Mouse (Mus musculus) limb, embryonic 14.5 days (tissue): Measurements from ENCODE around the gene Cntrob. TPM values are rescaled to one million over a fixed set of nuclear protein-coding genes. Genes with fewer than 3 reads are reported as not detected.
A peak's percentile ranks its signal among the peaks of the same experiment; 100 is the strongest.

Experiments used
- ATAC-seq: fragments of 200-750 bp; cut with Nextera tagmentation; 2 replicates; pipeline ENCODE4 v1.8.0; 2017; ENCODE audit warnings: low read depth, moderate number of reproducible peaks, moderate TSS enrichment; ENCODE audit not compliant: low FRiP score
- DNase-seq: peaks from one replicate; pipeline ENCODE4 v3.0.0-alpha.2; 2015; ENCODE audit warnings: low spot score
- H3K27ac ChIP-seq: fragments of 300-500 bp; sonication (generic); replicated peaks from 2 replicates; pipeline ENCODE4 v1.5.1; 2014; ENCODE audit warnings: low read depth, mild to moderate bottlenecking, low read length, moderate library complexity, mixed read lengths
- H3K27me3 ChIP-seq: fragments of 300-500 bp; sonication (generic); 2 replicates; pipeline ENCODE4 v1.6.1; 2014; ENCODE audit warnings: low read length, mixed read lengths; ENCODE audit not compliant: control insufficient read depth, insufficient read depth
- H3K36me3 ChIP-seq: fragments of 300-500 bp; sonication (generic); 2 replicates; pipeline ENCODE4 v1.6.1; 2014; ENCODE audit warnings: mild to moderate bottlenecking, low read length, moderate library complexity, mixed read lengths; ENCODE audit not compliant: control insufficient read depth, insufficient read depth
- H3K4me1 ChIP-seq: fragments of 300-500 bp; sonication (generic); 2 replicates; pipeline ENCODE4 v1.6.1; 2014; ENCODE audit warnings: antibody characterized with exemption, low read length, mixed read lengths; ENCODE audit not compliant: control insufficient read depth, insufficient read depth
- H3K4me2 ChIP-seq: fragments of 300-500 bp; sonication (generic); replicated peaks from 2 replicates; pipeline ENCODE4 v1.6.1; 2014; ENCODE audit warnings: low read depth, mild to moderate bottlenecking, low read length, moderate library complexity; ENCODE audit not compliant: severe bottlenecking
- H3K4me3 ChIP-seq: fragments of 300-500 bp; sonication (generic); replicated peaks from 2 replicates; pipeline ENCODE4 v1.5.1; 2014; ENCODE audit warnings: low read length
- H3K9ac ChIP-seq: fragments of 300-500 bp; sonication (generic); 2 replicates; pipeline ENCODE4 v1.6.1; 2014; ENCODE audit warnings: mild to moderate bottlenecking, low read depth, low read length, moderate library complexity; ENCODE audit not compliant: severe bottlenecking
- H3K9me3 ChIP-seq: fragments of 300-500 bp; sonication (generic); 2 replicates; pipeline ENCODE4 v1.6.1; 2016; ENCODE audit warnings: low read length; ENCODE audit not compliant: control insufficient read depth
- POLR2A ChIP-seq: fragments of 200-500 bp; IDR thresholded peaks from 2 replicates; pipeline ENCODE4 v1.8.0; 2012; ENCODE audit warnings: inconsistent platforms, mild to moderate bottlenecking, moderate library complexity, borderline replicate concordance; ENCODE audit not compliant: insufficient read depth, insufficient read length; ENCODE audit errors: extremely low read depth
- WGBS: fragments of 180-500 bp; shearing (Covaris S2); extraction: QIAGEN DNeasy Blood & Tissue Kit; methylation state at CpG from one replicate; pipeline ENCODE4 v1.1.7; 2014; 5-methylcytosine and 5-hydroxymethylcytosine counted together
- polyA plus RNA-seq, 2 experiments: library from polyadenylated mRNA; depleted of rRNA in 1 of 2; stranded (reverse) in 1 of 2; unstranded in 1 of 2; fragments of >200 nt; fragmentation: Nextera tagmentation in 1 of 2; extraction: Ambion mirVana in 1 of 2; gene quantifications; 2 replicates each; pipeline versions ENCODE4 v1.2.1 to v1.2.3; 2012 to 2014

Cntrob gene
- polyA plus RNA-seq, 2 experiments = 14.6 to 44.0 TPM

GRCm38 (mm10) chr11:69369990-69370816 is 46.6 kb upstream of the Cntrob start:
- Histone ChIP-seq H3K9ac (peak overlapping the region; percentile 100), H3K27me3 (no peaks in the 10 kb centered on the region), H3K36me3 (peaks cover 20% of the 10 kb centered on the region), H3K4me3 (peak overlapping the region; percentile 94), H3K4me1 (peaks cover 31% of the 10 kb centered on the region), H3K9me3 (no peaks in the 10 kb centered on the region), H3K27ac (peak overlapping the region; percentile 100), H3K4me2 (peak overlapping the region; percentile 94)
- DNase-seq (peak; percentile 38), ATAC-seq (no peak)
- no peak for TF ChIP-seq POLR2A
- WGBS = 16% methylated on average over 2 of the region's 2 CpGs

- no peak for TF ChIP-seq POLR2A
- peak; percentile 8 for DNase-seq
- Histone ChIP-seq H3K4me1 (peaks cover 39% of the 10 kb centered on the region), H3K27me3 (no peaks in the 10 kb centered on the region), H3K36me3 (peaks cover 17% of the 10 kb centered on the region), H3K4me3 (peak within 1 kb of the TSS; percentile 94), H3K4me2 (peak within 1 kb of the TSS; percentile 94), H3K9me3 (no peaks in the 10 kb centered on the region), H3K9ac (peak within 1 kb of the TSS; percentile 100), H3K27ac (peak within 1 kb of the TSS; percentile 100)
- under 1% methylated on average over 14 of the region's 34 CpGs for WGBS
- no peak for ATAC-seq
These were observed 45.8 kb upstream of the Cntrob start, which contains the start of gene Chd3 for GRCm38 (mm10) chr11:69369215-69369989. Gene Chd3 (minus strand): TSS chr11:69369406.

- H3K9me3 ChIP-seq = no peaks in the 10 kb centered on the region
- WGBS = under 1% methylated on average over 51 of the region's 106 CpGs
- no peak for ATAC-seq
These were observed 45.0 kb upstream of the Cntrob start for GRCm38 (mm10) chr11:69368356-69369214.

GRCm38 (mm10) chr11:69367616-69368355 is 44.2 kb upstream of the Cntrob start:
- ATAC-seq (no peak), DNase-seq (peak; percentile 41)
- Histone ChIP-seq H3K27me3 (no peaks in the 10 kb centered on the region), H3K9me3 (no peaks in the 10 kb centered on the region), H3K36me3 (peaks cover 17% of the 10 kb centered on the region), H3K4me1 (peaks cover 48% of the 10 kb centered on the region), H3K4me2 (peak overlapping the region; percentile 94), H3K4me3 (peak overlapping the region; percentile 94), H3K9ac (peak overlapping the region; percentile 100), H3K27ac (peak overlapping the region; percentile 100)
- WGBS = 2% methylated on average over 22 of the region's 22 CpGs
- TF ChIP-seq POLR2A = no peak

More at GRCm38 (mm10) chr11:69368356-69369214, 45.0 kb upstream of the Cntrob start:
- H3K9ac ChIP-seq = peak overlapping the region; percentile 100
- H3K27ac ChIP-seq = peak overlapping the region; percentile 100
- peaks cover 47% of the 10 kb centered on the region for H3K4me1 ChIP-seq
- H3K4me2 ChIP-seq = peak overlapping the region; percentile 94
- peaks cover 17% of the 10 kb centered on the region for H3K36me3 ChIP-seq
- no peak for TF ChIP-seq POLR2A
- H3K27me3 ChIP-seq = no peaks in the 10 kb centered on the region
- H3K4me3 ChIP-seq = peak overlapping the region; percentile 94
- peak; percentile 29 for DNase-seq
